Mouse (Mus musculus) C2C12 (cell line): ENCODE results near the gene BC051665.

Experiments used
- CEBPB ChIP-seq: IDR thresholded peaks from one replicate; pipeline ENCODE4 v1.6.1; 2011; ENCODE audit warnings: low read depth, mild to moderate bottlenecking, control low read depth, moderate library complexity
- CTCF ChIP-seq: IDR thresholded peaks from one replicate; pipeline ENCODE4 v1.5.1; 2011; ENCODE audit not compliant: control insufficient read depth, insufficient read depth, insufficient read length
- FOSL1 ChIP-seq: IDR thresholded peaks from one replicate; pipeline ENCODE4 v1.8.0; 2011; ENCODE audit warnings: mild to moderate bottlenecking, low read length; ENCODE audit not compliant: poor library complexity, insufficient read depth, severe bottlenecking
- MAX ChIP-seq: IDR thresholded peaks from one replicate; pipeline ENCODE4 v1.6.1; 2011; ENCODE audit warnings: mild to moderate bottlenecking, control low read depth
- MYOD1 ChIP-seq: IDR thresholded peaks from one replicate; pipeline ENCODE4 v1.6.1; 2011; ENCODE audit warnings: low read depth; ENCODE audit not compliant: control insufficient read depth, insufficient read length
- MYOG ChIP-seq: IDR thresholded peaks from one replicate; pipeline ENCODE4 v1.6.1; 2011; ENCODE audit not compliant: control insufficient read depth, insufficient read length; ENCODE audit errors: extremely low read depth
- USF1 ChIP-seq: IDR thresholded peaks from one replicate; pipeline ENCODE4 v1.6.1; 2011; ENCODE audit warnings: low read depth, mild to moderate bottlenecking, control low read depth, moderate library complexity

DNA sequence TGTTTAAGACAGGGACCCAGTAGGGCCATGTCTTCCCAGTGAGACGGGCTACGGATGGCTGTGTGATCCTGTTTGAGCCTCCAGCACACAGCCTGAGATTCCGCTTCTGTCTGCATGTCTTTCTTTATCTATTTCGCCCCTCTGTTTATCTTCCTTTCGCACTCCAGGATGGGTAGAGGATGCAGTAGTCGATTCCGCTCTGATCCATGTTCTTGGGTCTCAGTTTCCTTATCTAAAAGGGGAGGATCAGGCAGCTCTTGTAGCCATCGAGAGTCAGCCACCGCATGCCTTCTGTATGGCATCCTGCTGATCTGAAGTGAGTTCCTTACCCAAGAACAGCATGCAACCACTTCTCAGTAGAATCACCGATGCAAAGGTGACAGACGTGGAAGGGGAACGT lies 40.8 kb downstream of the BC051665 start:
- no peak for TF ChIP-seq CEBPB
- TF ChIP-seq CTCF = no peak
- TF ChIP-seq MYOG = no peak
- no peak for TF ChIP-seq MYOD1
- TF ChIP-seq USF1 = no peak
- TF ChIP-seq MAX = no peak
- no peak for TF ChIP-seq FOSL1
